Mouse (Mus musculus): ENCODE measurements around the gene Txlna.

DNA sequence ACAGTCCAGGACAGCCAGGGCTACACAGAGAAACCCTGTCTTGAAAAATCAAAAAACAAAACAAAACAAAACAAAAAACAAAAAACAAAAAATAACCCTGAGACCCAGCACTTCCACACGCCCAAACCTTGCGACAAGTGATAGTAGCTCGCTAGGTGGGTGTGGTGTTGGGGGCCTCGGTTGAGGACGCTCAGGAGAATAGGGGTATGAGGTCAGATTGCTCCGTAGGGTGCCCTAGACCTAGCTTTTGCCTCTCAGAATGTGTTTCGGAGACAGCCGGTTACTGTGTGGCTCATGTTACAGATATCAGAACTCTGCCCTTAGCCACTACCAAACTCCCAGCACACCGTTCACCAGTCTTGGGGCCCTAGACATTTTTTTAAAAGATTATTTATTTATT lies 55.1 kb downstream of the Txlna start:
- TF ChIP-seq CTCF (IDR thresholded peaks at IDR 0.05; ENCODE audit: insufficient read depth, low read depth, low read length) (no peak), POLR2A (IDR thresholded peaks at IDR 0.05; ENCODE audit: insufficient read depth, low read depth, low read length) (no peak)
